Mouse (Mus musculus) kidney, postnatal 25 days (tissue): ENCODE data around the gene Tbr1.

Experiments used
- DNase-seq, 2 experiments: peaks; one replicate each; pipeline ENCODE4 v3.0.0; 2021; ENCODE audit warnings: mixed read lengths in 2 of 2

Tbr1 gene

GRCm38 (mm10) chr2:61802656-61803251 lies at the start of gene Tbr1:
Gene Tbr1 (plus strand): TSS chr2:61802930.
- peak in 1 of 2 experiments; percentile 4 for DNase-seq

DNA sequence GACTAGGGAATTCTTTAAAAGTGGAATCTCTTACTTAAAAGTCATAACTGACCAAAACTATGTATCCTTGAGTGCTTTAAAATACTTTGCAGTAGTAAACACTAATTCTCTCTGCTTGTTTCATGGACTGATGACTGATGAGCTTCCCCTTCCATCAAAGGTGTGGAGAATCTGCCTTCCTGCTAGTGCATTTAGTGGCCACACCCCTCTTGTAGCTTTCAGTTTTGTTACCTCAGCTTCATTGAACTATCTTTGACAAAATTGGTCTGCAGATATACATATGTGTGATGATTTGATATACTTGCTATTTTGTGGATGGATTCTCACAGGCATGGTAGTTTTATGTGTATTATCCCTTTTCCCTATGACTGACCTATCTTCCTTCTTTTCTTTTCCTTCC lies 47.7 kb upstream of the Tbr1 start:
- DNase-seq = no peak

DNA sequence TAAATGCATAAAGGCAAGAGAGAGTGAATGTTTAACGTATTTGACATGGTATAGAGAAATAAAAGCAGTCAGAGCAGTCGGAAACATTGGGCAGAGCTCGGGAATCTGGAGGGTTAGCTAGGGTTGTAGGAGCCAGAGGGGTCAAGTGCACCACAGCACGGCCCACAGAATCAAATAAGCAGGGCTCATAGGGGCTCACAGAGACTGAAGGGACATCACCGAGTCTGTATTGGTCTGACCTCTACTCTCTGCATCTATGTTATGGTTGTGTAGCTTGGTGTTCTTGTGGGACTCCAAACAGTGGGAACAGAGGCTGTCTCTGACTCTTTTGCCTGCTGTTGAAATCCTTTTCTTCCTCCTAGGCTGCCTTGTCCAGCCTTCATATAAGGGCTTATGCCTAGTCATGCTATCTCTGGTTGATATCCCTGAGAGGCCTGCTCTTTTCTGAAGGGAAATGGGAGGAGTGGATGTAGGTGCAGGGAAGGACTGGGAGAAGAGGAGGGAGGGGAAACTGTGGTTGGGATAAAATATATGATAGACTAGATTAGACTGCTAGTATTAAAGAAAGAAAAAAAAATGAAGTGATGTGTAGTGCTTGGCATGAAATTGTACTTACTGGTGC lies 43.4 kb upstream of the Tbr1 start:
- DNase-seq = no peak

GRCm38 (mm10) chr2:61760044-61760443 lies 42.7 kb upstream of the Tbr1 start:
- DNase-seq = no peak

DNA sequence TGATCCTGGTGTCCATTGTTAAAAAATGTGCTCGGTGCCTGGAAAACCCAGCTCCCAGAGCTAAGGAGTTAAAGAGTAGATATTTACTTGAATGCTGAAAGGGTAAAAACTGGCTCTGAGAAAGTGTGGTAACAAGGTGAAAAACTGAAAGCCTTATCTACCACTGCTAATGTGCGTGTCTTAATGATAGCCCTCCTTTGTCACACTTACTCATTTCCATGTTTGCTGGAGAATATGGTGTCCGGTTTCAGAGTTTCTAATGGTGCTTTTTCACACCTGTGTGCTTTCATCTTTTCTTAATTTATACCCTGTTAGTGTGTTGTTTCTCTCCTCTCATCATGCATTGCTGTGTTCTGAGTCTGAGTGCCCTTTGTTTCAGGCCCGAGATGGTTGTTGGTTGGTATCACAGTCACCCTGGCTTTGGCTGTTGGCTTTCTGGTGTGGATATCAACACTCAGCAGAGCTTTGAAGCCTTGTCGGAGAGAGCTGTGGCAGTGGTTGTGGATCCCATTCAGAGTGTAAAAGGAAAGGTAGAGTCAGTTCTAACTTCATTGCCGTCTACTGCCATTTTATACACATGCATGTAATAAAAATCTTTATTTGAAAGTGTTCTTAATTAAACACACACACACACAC lies 38.1 kb upstream of the Tbr1 start:
- no peak for DNase-seq

DNA sequence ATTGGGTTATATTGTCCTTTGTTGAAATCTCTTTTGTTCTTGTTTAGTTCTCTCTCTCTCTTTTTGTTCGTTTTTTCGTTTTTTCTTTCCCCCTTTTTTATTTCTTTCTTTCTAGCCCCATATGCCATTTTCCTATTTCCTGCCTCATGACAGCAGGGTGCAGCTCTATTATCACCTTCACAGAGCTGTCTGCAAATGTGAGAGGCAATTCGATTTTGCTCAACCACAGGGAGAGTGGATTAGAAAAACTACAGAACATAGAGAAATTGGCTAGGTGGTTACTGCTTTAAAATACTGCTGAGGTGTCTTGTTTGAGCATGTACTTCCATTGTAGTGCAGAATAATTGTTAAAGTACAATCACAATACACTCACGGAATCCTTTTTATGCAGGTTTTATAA lies 37.2 kb upstream of the Tbr1 start:
- DNase-seq = no peak

- no peak for DNase-seq
These were observed 21.9 kb upstream of the Tbr1 start for GRCm38 (mm10) chr2:61780794-61781193.

DNA sequence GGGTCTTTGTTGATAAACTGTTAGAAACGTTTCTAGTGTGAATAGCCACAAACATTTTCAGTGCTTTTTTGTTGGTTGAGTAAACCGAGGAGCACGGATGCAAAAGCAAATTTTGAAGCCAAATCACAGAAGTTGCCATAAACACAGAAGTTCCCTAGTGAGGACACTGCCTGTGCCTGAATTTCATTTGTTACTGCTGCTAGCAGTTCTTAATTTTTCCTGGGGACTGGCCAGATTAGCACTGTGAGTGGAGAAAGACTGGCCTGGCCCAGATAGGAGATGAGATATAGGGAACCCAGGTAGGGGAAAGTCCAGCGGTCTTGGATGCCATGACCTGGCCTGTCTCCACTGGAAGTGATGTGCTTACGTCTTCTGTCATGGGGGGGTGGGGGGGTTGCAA lies 7.8 kb upstream of the Tbr1 start:
- no peak for DNase-seq

GRCm38 (mm10) chr2:61798048-61798447 lies 4.7 kb upstream of the Tbr1 start:
- DNase-seq = no peak

- DNase-seq = no peak
These were observed 975 bp downstream of the Tbr1 start for GRCm38 (mm10) chr2:61803443-61804367.

GRCm38 (mm10) chr2:61804382-61804840 lies 1.7 kb downstream of the Tbr1 start:
- DNase-seq = no peak

DNA sequence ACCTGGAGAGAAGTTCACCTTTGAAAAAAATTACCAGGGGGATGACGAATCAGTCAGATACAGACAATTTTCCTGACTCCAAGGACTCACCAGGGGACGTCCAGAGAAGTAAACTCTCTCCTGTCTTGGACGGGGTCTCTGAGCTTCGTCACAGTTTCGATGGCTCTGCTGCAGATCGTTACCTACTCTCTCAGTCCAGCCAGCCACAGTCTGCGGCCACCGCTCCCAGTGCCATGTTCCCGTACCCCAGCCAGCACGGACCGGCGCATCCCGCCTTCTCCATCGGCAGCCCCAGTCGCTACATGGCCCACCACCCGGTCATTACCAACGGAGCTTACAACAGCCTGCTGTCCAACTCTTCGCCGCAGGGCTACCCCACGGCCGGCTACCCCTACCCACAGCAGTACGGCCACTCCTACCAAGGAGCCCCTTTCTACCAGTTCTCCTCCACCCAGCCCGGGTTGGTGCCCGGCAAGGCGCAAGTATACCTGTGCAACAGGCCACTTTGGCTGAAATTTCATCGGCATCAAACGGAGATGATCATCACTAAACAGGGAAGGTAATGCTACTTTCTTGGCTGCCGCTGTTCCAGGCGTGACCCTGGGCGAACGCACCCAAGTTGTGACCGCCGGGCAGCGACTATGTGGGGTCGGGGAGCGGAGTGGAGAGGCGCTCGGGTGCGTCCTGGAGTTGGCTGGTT lies 2.3 kb downstream of the Tbr1 start:
- peak; percentile 4 to 40 for DNase-seq

GRCm38 (mm10) chr2:61805541-61806345 lies 3.0 kb downstream of the Tbr1 start:
- peak in 1 of 2 experiments; percentile 10 for DNase-seq

DNA sequence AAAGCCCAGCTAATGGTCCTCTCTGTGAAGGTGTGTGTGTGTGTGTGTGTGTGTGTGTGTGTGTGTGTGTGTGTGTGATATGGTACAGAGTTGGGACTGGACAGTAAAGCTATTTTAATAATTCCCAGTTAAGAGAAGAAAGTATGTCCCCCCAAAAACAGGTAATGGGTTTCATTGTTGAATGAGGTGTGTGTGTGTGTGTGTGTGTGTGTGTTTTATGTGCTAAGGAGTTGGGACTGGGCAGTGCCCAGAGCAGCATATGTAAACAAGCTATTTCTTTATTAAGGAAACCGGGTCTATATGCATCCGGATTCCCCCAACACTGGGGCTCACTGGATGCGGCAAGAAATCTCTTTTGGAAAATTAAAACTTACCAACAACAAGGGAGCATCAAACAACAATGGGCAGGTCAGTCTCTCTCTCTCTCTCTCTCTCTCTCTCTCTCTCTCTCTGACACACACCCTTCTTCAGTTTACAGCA lies 3.7 kb downstream of the Tbr1 start:
- DNase-seq = no peak

- DNase-seq = peak in 1 of 2 experiments; percentile 35
These were observed 4.4 kb downstream of the Tbr1 start for GRCm38 (mm10) chr2:61807151-61807550.

DNA sequence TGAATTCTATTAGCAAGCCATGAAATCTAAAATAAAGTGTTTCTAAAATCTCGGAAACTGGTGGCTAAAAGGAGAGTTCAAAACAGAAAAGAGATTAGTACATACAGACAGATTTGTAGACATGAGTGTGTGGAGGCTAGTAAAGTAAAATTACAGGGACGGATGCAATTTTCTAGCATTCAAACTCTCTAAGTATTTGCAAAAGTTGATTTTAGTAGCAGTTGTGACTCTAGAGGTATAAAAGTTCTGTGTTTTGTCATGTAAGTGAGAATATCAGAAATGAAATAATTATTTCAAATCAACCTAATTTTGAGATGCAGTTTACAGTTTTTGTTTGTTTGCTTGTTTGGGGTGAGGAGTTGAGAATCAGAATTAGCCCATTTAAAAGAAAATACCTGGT lies 5.1 kb downstream of the Tbr1 start:
- DNase-seq = no peak

- DNase-seq = no peak
These were observed 6.0 kb downstream of the Tbr1 start for GRCm38 (mm10) chr2:61808776-61809175.

- DNase-seq = no peak
These were observed 6.7 kb downstream of the Tbr1 start for GRCm38 (mm10) chr2:61809381-61809780.

- DNase-seq = no peak
These were observed 8.0 kb downstream of the Tbr1 start for GRCm38 (mm10) chr2:61810751-61811150.

DNA sequence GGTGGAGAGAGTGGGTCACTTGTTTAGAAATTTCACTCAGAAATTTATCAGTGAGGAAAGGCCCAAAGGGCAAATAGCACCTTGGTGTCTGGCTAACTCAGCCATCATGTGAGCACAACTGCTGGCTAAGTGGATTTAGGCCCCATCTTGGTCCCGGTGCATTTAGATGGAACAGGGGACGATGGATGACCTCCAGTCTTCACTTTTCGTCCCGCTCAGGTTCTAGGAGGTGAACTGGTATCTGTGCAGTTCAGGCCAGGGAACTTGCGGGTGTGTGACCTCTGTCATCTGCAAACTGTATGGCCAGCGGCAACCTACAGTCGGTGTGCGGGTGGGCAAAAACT lies 8.4 kb downstream of the Tbr1 start:
- DNase-seq = no peak
